In the genomic region with DNA sequence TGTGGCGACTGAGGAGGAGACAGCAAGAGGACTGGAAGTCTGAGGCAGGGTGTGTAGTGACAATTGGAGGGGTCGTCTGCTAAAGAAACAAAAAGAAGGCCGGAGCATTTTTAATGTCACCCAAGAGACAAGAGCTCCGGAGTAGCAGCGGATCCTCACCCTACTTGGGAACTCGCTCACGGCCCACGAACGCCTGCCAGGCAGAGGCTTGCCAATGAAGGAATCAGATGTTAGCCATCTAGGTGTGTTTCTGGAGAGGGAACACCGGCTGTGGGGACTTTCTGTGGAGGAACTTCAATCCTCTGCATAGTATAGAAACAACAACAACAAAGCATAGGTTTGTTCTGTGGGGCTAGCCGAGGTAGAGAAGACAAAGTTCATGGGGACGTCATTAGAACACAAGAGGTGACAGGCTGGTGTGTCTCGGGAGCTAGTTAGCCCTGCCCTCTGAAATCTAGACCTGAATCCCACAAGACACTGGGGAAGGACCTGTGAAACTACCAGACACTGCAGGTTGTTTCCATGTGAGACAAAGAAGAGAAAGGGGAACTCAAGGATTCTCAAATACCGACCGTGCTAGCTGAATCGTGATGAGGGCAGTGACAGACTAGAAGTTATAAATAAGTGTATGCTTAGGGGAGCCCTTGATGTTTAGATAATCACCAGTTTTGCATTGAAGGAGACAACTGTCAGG, we compare ENCODE assay signal across 1 mouse cellular context.
TF ChIP-seq lines count a peak whose summit lies in the region.

No protein-coding gene starts in this region.

TF ChIP-seq in myocyte, 11 proteins besides CTCF, POLR2A, EP300 and RAD21:
- TF ChIP-seq MYOD1 (IDR thresholded peaks at IDR 0.05; ENCODE audit: control insufficient read depth in 1 of 3, insufficient read length in 2 of 3, low read depth in 2 of 3) (no peak), SRF (IDR thresholded peaks at IDR 0.05; ENCODE audit: control insufficient read depth, insufficient read length, low read depth) (no peak), REST (IDR thresholded peaks at IDR 0.05; ENCODE audit: insufficient read depth, insufficient read length) (no peak), USF1 (IDR thresholded peaks at IDR 0.05; ENCODE audit: low read depth) (no peak), TCF3 (IDR thresholded peaks at IDR 0.05; ENCODE audit: insufficient read length, low read depth) (no peak)
TF ChIP-seq in myocyte: peak in this region for 0.
